Mouse (Mus musculus) heart, postnatal 25 days (tissue): ENCODE measurements around the gene Gjb3. TPM values are rescaled to one million over a fixed set of nuclear protein-coding genes. Genes with fewer than 3 reads are reported as not detected.

Source experiments
- DNase-seq: peaks from one replicate; pipeline ENCODE4 v3.0.0; 2022; ENCODE audit warnings: low spot score
- intact Hi-C: fragments of 180-260 bp; cut with DNase I; formaldehyde crosslinking; loops from one replicate; pipeline ENCODE4 v1.15.1; 2025
- total RNA-seq, 2 experiments: library from RNA; stranded (reverse); gene quantifications; 2 replicates each; pipeline ENCODE4 v1.2.3; 2021

The Gjb3 gene
- total RNA-seq, 2 experiments from 2014 or later: 0.13 TPM; not detected in 1

DNA sequence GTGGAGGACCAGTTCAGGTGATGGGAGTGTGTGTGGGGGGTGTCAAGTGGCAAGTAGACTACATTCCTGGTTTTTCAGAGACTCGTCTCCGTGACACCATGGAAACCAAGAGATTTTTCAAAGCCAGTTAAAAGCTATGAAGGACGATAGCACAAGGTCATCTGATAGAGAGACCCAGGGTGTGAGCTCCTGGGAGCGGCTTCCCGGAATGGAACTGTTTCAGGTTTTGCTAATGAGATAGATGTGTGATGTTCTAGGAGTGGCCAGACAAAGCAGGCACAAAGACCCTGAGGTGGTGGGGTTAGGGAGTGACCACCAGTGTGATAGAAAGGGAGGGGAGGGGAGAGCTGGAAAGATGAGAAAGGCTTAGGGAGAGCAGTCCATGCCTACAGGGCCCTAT is 14.4 kb upstream of the Gjb3 start:
- intact Hi-C loops: no loop called here
- no peak for DNase-seq

DNA sequence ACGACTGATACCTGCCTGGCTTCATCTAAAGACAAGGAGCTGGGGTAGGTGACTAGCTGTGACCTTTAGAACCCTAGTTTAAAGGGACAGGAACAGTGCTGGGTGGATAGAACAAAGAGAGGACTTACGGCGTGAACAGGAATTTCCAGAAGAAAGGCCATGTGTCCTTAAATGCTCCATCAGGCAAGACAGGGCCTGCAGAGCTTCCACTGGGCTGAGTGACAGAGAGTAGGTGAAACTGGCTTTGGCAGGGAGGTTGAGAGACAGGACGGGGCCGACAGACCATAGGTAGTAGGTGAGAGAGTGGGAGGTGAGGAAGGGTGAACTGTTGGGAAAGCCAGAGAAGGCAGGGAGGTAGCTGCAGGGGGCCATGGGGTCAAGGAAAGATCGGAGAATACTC is 10.7 kb upstream of the Gjb3 start:
- intact Hi-C loops: no loop called here
- no peak for DNase-seq

DNA sequence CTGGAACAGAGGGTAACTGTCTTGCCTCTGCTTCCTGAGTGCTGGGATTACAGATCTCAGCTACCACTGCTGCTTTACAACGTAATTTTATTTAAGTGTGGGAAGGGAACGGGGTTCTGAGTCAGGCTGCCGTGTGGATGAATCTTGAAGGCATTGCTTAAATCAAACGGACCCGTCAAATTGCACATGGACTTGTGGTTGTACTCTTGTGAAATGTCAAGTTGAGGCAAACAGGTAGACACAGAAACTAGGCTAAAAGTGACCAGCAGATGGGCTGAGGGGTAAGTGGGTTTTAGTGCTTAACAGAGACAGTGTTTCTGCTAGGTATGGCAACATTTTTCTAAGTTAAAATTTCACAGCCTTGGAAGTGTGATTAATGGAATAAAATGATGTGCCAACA is 7.0 kb upstream of the Gjb3 start:
- intact Hi-C loops: no loop called here
- no peak for DNase-seq

DNA sequence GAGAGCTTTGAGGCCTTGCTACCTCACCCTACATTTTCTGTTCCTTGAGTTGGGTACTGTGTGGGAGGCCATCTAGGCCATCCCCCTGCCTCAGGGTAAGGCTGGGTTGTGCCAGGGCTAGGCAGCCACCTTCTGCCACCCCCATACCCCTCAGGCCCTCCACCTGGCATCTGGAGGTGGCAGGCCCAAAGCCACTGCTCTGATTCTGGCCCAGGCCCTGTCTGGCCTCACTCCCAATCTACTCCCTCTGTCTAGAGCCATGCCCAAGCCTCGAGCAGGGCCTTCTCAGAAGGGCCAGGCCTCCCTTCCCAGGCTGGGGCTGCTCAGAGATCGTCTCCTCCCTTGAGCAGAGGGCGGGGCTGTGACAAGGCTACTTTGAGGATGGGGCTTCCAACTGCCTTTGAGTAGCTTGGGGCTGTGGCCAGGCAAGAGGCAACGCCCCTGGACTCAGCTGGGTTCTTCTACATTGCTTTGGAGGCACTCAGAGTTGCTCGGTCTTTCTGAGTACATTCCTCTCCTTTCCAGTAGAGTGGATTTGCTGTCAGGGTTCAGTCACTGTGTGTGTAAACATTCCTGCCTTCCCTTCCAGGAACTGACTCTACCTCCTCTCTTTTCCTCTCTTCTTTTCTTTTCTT is 4.3 kb upstream of the Gjb3 start:
- DNase-seq: no peak
- intact Hi-C loops: no loop called here

DNA sequence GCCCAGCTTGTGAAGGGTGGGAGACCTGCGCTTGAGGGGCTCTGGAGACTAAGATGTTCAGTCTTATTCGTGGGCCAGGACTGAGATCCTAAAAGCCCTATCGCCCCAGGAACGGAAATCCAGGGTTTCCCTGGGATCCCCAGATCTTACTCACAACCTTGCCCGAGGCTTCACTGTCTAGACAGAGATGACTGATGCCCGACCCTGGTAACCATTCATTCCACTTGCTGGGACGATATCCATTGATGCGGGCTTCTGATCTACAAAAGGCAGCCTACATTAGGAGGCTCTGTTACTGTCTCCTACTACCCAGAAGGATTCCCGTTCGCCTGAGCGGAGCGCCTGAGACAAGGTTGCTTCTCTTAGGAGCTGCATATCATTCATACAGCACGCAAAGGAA is 527 bp upstream of the Gjb3 start:
- intact Hi-C loops: no loop called here
- no peak for DNase-seq

DNA sequence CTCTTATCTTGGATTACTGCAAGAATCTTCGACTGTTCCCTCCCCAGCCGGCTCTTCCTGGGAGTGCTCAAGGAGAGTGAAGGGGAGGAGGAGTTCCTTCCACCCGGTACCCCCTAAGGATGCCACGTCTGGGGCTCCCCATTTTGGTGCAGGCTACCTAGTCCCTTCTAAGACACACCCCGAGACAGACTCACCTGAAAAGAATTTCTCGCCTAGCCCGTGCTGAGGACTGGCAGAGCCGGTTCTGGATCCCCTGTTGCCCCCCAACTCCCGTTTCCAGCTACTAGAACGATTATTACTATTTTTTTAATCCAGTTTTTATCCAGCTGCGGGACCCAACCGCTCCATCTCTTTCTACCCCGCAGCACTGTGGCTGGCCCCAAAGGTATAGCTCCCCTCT is 893 bp downstream of the Gjb3 start:
- intact Hi-C loops: no loop called here
- no peak for DNase-seq

DNA sequence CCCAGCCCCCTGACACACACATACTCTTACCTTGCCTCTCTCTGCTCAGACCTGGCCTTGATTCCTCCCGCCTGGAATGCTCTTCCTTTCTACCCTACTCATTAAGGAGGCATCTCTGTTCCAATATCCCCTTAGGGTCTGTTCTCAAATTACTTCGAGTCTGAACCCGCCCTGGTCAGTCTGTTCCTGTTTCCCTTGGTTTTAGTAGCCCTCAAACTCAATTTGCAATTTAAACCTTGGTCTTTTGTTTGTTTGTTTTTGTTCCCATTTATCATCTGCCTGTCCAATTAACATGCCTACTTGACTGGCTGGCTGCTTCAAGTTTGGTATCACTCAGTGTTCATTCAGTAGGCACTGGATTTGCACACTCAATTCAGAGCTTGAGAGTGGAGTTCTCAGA is 1.6 kb downstream of the Gjb3 start:
- no peak for DNase-seq
- intact Hi-C loops: no loop called here

DNA sequence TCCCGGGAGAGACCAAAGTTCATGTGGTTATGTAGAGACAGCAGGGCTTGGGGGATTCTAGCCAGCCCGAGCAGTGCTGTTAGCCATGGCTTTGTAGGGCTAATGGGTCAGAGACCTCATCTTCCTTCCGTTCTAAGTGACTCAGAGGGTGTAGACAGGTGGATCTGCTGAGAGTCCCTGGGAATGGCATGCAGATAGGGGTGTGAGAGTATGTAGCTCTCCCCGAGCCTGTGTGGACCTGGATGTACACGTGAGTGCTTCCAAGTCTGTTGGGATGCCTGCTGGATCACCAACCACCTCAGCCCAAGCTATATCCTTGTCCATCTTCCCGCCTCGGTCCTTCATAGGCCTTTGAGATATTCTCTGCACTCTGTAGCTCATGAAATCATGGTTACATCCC is 2.3 kb downstream of the Gjb3 start:
- intact Hi-C loops: no loop called here
- no peak for DNase-seq

DNA sequence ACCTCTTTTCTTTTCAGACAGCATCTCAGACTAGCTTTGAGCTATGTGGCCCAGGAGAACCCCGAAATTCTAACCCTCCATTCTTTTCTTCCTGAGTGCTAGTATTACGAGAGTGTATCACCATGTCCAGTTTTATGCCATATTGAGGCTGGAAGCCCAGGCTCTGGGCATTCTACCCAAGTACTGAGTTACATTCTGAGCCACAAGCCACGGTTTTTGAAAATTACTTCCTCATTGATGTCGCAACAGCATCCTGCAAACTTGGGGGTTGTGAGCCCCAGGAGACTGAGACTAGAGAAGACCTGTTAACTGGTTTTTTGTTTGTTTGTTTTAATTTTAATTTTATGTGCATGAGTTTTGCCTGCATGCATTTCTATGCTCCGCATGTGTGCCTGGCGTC is 2.9 kb downstream of the Gjb3 start:
- intact Hi-C loops: no loop called here
- no peak for DNase-seq

DNA sequence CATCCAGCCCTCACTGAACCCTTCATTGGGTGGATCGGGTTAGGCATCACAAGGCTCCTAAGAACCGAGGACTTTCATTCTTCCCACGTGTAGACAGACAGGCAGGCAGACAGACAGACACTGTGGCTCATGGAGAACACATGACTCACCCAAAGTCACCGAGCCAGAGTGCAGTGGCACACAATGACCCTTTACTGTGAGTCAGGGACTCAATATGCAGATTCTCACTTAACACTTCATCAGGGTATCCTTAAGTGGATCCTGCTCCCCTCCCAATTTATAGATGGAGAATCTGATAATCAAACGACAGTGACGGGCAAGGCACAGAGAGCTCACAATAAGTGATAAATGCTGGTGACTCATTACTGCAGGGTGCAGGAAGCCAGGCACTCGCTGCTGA is 3.4 kb downstream of the Gjb3 start:
- DNase-seq: no peak
- intact Hi-C loops: no loop called here

DNA sequence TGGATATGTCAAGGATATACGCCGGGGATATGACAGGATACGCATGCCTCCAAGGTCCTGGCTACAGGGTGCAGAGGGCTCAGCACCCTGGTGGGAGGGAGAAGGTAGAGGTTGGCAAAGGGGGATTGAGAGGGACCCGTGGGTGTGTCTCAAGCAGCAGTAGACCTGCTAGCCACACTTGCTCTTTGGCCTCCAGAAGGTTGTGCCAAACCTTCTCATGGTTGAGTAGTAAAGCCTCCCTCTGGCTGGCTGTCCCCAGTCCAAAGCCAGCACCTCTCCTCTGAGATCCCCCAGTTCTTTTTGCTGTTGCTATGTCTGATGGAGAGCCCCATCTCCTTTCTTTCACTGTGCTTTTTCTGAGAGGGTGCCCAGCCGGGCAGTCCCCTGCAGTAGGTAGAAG is 5.4 kb downstream of the Gjb3 start:
- no peak for DNase-seq
- intact Hi-C loops: no loop called here

DNA sequence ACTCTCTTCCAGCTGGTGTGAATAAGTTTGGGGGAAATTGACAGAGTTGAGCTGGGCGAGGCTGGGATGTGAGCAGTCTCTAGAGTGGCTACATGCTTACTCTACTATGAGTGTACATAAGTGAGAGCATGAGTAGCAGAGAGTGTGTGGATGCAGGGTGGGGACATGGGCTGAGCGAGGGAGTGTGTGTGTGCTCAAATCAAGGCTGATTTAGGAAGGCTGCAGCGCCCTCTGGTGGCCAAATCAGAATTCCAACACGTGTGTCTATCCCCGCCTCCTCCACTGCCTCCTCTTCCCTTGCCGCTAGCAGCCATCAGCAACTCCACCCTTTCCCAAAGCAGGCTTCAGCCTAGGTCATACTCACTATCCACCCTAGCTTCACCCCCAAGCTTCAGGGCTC is 5.9 kb downstream of the Gjb3 start:
- intact Hi-C loops: loop anchor here (1.0 kb wide), 1 partner anchor 89 kb away; no protein-coding TSS in a partner anchor
- DNase-seq: no peak

DNA sequence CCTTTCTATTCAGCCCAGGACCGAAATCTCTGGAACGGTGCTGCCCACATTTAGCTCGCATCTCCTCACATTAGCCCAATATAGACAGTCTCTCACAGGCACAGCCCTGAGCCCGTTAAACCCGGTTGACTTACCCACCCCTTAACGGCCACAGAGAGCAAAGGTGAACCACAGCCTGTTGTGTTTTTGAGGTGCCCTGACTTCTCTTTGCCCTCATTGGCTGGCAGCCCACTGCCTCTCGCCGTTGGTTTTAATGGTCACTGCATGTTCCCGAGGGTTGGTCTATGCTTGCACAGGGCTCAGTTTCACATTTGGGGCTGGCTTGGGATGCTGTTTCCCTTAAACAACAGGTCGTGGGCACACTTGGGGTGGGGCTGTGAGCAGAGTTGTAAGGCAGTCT is 6.3 kb downstream of the Gjb3 start:
- intact Hi-C loops: loop anchor here (1.0 kb wide), 1 partner anchor 89 kb away; no protein-coding TSS in a partner anchor
- no peak for DNase-seq

DNA sequence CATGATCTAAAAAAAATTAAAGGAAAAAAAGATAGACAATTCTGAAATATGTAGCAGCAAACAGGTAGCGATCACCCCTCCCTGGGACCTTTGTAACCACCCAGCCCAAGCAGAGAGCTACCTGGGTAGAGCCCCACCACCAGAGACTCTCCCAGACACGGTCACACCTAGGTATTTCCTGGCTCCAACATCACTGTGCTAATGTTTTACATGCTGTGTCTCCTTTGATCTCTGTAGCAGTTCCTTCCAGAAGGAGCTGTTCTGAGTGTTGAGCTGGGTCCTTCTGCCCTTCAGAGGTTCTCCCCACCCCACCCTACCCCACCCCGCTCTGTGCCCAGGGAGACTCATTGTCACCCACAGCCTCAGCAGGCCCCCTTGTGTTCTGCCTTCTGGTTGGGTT is 7.0 kb downstream of the Gjb3 start:
- DNase-seq: no peak
- intact Hi-C loops: loop anchor here (1.0 kb wide), 1 partner anchor 88 kb away; no protein-coding TSS in a partner anchor

DNA sequence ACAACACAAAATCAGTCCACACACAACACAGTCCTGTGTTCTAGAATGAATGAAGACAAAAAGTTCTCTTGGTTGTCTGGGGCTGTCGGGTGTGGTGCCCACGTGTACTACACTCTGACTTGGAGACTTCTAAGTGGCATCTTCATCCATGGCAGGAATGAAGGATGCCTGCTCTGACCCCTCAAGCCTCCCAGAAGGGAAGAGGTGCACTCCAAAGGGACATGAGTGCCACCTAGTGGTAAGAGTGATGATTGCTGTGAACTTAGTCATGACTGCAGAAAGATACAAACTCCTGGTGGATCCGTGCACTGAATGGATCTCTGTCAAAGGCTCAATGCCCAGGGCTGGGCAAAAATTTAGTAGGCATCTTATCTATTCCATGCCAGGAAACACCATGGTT is 11.0 kb downstream of the Gjb3 start:
- intact Hi-C loops: loop anchor here (2.0 kb wide), 1 partner anchor 85 kb away; no protein-coding TSS in a partner anchor
- no peak for DNase-seq

DNA sequence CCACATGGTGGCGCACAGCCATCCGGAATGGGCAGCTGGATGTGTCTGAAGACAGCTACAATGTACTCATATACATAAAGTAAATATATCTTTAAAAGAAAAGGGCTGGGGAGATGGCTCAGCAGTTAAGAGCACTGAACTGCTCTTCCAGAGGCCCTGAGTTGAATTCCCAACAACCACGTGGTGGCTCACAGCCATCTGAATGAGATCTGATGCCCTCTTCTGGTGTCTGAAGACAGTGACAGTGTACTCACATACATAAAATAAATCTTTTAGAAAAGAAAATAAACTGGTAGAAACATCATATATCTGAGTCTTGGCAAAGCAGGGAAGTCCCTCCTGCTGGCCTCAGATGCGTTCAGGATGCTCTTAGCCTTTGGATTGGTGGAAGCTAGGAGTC is 13.5 kb downstream of the Gjb3 start:
- DNase-seq: no peak
- intact Hi-C loops: loop anchor here (1.0 kb wide), 1 partner anchor 67 kb away; no protein-coding TSS in a partner anchor

DNA sequence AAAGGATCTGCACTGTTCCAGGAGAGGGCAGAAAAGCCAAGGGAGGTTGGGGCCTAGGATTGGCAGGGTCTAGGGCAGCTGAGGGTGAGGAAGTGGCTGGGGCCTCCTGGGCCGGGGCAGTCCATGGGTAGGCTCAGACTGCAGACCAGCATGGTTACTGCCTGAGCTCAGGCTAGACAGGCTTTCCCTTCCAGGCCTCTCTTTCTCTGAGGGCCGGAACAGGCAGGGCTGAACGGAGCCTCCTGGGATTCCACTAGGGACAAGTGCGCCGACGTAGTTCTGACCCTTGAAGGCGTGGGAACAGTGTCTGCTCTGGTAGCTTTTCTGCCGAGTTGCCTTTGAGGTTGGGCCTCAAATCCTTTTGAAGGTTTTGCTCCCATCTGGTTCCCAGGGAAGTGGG is 14.9 kb downstream of the Gjb3 start:
- intact Hi-C loops: no loop called here
- no peak for DNase-seq

DNA sequence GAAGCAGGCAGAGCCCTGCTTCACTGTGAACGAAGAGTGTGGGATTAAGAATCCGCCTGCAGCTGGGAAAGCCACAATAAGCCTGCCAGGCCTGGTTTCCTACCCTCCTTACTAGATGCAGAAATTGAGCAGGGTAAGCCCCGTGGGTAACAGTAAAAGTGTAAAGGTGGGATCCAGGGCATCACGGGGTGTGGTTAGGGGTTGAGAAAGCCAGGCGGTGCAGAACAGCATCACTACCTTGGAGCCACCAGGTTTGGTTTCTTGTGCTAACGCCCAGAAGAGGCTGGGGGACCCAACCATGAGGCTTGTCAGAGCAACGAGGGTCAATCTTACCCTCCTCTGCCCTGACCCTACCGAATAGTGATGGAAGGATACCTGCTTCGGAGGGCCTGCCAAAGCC is 16.1 kb downstream of the Gjb3 start:
- no peak for DNase-seq
- intact Hi-C loops: no loop called here

DNA sequence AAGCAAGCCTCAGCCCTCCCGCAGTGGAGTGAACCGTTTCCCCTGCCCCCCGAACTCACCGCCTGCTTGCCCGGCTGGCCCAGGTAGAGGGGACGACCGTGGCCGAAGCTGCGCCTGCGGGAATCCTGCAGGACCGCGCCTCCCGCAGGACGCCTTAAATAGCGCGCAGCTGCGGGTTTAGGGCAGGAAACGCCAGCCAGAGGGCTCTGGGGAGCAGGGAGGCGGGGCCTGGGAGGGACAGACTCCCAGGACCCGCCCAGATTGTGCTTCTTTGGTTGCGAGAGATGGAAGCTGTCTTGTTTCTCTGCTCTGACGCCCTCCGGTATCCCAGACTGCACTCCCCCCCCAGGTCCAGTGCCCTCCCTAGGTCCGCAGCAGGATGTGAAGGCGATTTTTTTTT is 16.8 kb downstream of the Gjb3 start, which contains the start of gene Gja4:
Gene Gja4, minus strand, starts transcription at position 179 of the 400 bp plus-strand sequence.
- peak; percentile 75 for DNase-seq
- intact Hi-C loops: loop anchor here (2.0 kb wide), 1 partner anchor 35 kb away; no protein-coding TSS in a partner anchor

DNA sequence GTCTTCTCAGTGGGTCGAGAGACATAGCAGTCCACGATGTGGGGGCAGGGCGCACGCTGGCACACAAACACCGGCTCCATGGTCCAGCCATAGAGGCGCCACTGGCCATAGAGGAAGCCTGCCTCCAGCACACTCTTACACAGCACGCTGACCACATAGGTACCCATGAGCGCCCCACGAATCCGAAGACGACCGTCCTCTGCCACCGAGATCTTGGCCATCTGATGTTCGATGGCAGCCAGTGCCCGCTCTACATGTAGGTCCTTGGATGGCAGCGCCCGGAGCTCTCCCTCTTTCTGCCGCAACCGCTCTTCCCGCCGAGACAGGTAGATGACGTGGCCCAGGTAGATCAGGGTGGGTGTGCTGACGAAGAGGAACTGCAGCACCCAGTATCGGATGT is 18.3 kb downstream of the Gjb3 start:
- intact Hi-C loops: loop anchor here (2.0 kb wide), 1 partner anchor 34 kb away; no protein-coding TSS in a partner anchor
- DNase-seq: no peak

DNA sequence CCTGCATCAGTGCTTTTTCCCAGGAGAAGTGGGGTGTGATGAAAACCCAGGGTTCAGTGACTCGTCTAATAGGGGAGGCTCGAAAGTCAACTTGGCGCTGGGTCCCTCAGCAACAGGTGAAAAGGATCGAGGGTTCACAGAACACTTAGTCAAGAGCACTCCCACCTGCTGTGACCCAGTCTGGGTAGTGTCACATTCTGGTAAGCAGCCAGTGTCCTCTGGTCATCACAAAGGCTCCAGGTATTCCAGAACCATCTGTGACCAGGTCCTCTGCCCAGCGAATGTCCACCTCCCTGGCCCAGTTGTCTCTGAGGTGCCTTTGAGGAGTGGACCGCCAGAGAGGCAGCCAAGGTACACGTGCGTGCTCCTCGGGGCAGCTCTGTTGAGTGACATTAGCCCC is 19.1 kb downstream of the Gjb3 start:
- DNase-seq: no peak
- intact Hi-C loops: no loop called here

DNA sequence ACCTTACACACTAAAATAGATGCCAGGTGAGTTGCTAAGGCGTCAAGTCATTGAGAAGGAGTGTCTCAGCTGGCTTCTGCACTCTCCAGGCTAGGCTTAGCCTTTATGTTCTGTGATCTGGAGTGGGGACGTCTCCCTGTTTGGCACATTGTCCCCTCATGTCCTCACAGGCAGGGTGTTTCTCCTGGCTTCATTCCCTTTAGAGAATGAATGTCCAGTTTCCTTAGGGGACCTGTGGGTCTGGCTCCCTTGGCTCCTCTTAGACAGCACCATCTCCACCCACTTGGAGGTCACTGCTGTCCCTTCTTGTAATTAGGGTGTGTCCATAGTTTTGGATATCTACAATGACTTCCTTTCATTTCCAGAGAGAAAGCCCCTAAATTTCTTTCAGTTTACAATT is 23.7 kb downstream of the Gjb3 start:
- DNase-seq: no peak
- intact Hi-C loops: no loop called here
